Mouse (Mus musculus): ENCODE measurements around the gene Dmrtc1b. TPM values are rescaled to one million over a fixed set of nuclear protein-coding genes. Genes with fewer than 3 reads are reported as not detected.
A peak's percentile ranks its signal among the peaks of the same experiment; 100 is the strongest.
"Not testable (repeated sequence)": the region's sequence is repeated elsewhere in the genome, so short reads cannot be mapped to it uniquely, and the experiment has no call there.

The Dmrtc1b gene
- polyA plus RNA-seq (2015; fragmentation: Nextera tagmentation; extraction: Ambion mirVana): not detected in 2 replicates

GRCm38 (mm10) chrX:102707535-102707934, at the start of gene Dmrtc1b, which contains the start of gene Gm9112:
TSS of gene Dmrtc1b (plus strand) at chrX:102707865.
TSS of gene Gm9112 (minus strand) at chrX:102707635.
- not testable (repeated sequence) for H3K27me3 ChIP-seq (replicated peaks; ENCODE audit: control insufficient read depth, insufficient read depth, low read length)
- WGBS: 88% methylated on average over 6 of the region's 10 CpGs

GRCm38 (mm10) chrX:102660712-102661111, 47.0 kb upstream of the Dmrtc1b start:
- Histone ChIP-seq H3K9ac (ENCODE audit: low read depth, low read length) (no peak overlapping the region), H3K4me3 (ENCODE audit: low read length) (no peak overlapping the region), H3K4me1 (ENCODE audit: control insufficient read depth, insufficient read depth, low read depth, low read length) (no peaks in the 10 kb centered on the region), H3K4me2 (ENCODE audit: low read length) (no peak overlapping the region), H3K27me3 (replicated peaks; ENCODE audit: control insufficient read depth, insufficient read depth, low read length) (no peaks in the 10 kb centered on the region), H3K9me3 (ENCODE audit: control insufficient read depth, low read length) (no peaks in the 10 kb centered on the region), H3K36me3 (ENCODE audit: control insufficient read depth, insufficient read depth, low read length) (no peaks in the 10 kb centered on the region), H3K27ac (ENCODE audit: low read depth, low read length) (no peak overlapping the region)
- 8% methylated on average over 3 of the region's 3 CpGs for WGBS
- ATAC-seq: no peak

More at GRCm38 (mm10) chrX:102707535-102707934, at the start of gene Dmrtc1b, which contains the start of gene Gm9112:
- not testable (repeated sequence) for H3K4me1 ChIP-seq (ENCODE audit: control insufficient read depth, insufficient read depth, low read depth, low read length); H3K9ac ChIP-seq (ENCODE audit: low read depth, low read length); H3K27ac ChIP-seq (ENCODE audit: low read depth, low read length); H3K4me2 ChIP-seq (ENCODE audit: low read length); H3K4me3 ChIP-seq (ENCODE audit: low read length); ATAC-seq; H3K9me3 ChIP-seq (ENCODE audit: control insufficient read depth, low read length); H3K36me3 ChIP-seq (ENCODE audit: control insufficient read depth, insufficient read depth, low read length)

GRCm38 (mm10) chrX:102666641-102667040, 41.0 kb upstream of the Dmrtc1b start:
- Histone ChIP-seq H3K9ac (ENCODE audit: low read depth, low read length) (no peak overlapping the region), H3K4me1 (ENCODE audit: control insufficient read depth, insufficient read depth, low read depth, low read length) (no peaks in the 10 kb centered on the region), H3K9me3 (ENCODE audit: control insufficient read depth, low read length) (no peaks in the 10 kb centered on the region), H3K27ac (ENCODE audit: low read depth, low read length) (no peak overlapping the region), H3K36me3 (ENCODE audit: control insufficient read depth, insufficient read depth, low read length) (no peaks in the 10 kb centered on the region), H3K4me2 (ENCODE audit: low read length) (no peak overlapping the region), H3K27me3 (replicated peaks; ENCODE audit: control insufficient read depth, insufficient read depth, low read length) (0 out of 2 replicates have a peak, but pooled peaks cover 2% of the 10 kb centered on the region), H3K4me3 (ENCODE audit: low read length) (no peak overlapping the region)
- WGBS: 82% methylated on average over 2 of the region's 2 CpGs
- ATAC-seq: no peak

GRCm38 (mm10) chrX:102684706-102685105, 23.0 kb upstream of the Dmrtc1b start:
- H3K27me3 ChIP-seq (replicated peaks; ENCODE audit: control insufficient read depth, insufficient read depth, low read length); H3K36me3 ChIP-seq (ENCODE audit: control insufficient read depth, insufficient read depth, low read length); ATAC-seq; H3K27ac ChIP-seq (ENCODE audit: low read depth, low read length); H3K9me3 ChIP-seq (ENCODE audit: control insufficient read depth, low read length); H3K4me3 ChIP-seq (ENCODE audit: low read length); H3K4me2 ChIP-seq (ENCODE audit: low read length); H3K9ac ChIP-seq (ENCODE audit: low read depth, low read length); H3K4me1 ChIP-seq (ENCODE audit: control insufficient read depth, insufficient read depth, low read depth, low read length): not testable (repeated sequence)
- 63% methylated on average over 3 of the region's 3 CpGs for WGBS

- 79% methylated on average over 4 of the region's 5 CpGs for WGBS
- not testable (repeated sequence) for ATAC-seq; H3K4me3 ChIP-seq (ENCODE audit: low read length); H3K36me3 ChIP-seq (ENCODE audit: control insufficient read depth, insufficient read depth, low read length); H3K9ac ChIP-seq (ENCODE audit: low read depth, low read length); H3K4me1 ChIP-seq (ENCODE audit: control insufficient read depth, insufficient read depth, low read depth, low read length); H3K9me3 ChIP-seq (ENCODE audit: control insufficient read depth, low read length); H3K27ac ChIP-seq (ENCODE audit: low read depth, low read length); H3K4me2 ChIP-seq (ENCODE audit: low read length); H3K27me3 ChIP-seq (replicated peaks; ENCODE audit: control insufficient read depth, insufficient read depth, low read length)
Measured at GRCm38 (mm10) chrX:102686872-102687271, 20.8 kb upstream of the Dmrtc1b start, which contains the start of gene Gm3880. TSS of gene Gm3880 (minus strand) at chrX:102686972.

- not testable (repeated sequence) for H3K9ac ChIP-seq (ENCODE audit: low read depth, low read length); H3K27me3 ChIP-seq (replicated peaks; ENCODE audit: control insufficient read depth, insufficient read depth, low read length); H3K4me1 ChIP-seq (ENCODE audit: control insufficient read depth, insufficient read depth, low read depth, low read length); H3K4me3 ChIP-seq (ENCODE audit: low read length); H3K36me3 ChIP-seq (ENCODE audit: control insufficient read depth, insufficient read depth, low read length); H3K9me3 ChIP-seq (ENCODE audit: control insufficient read depth, low read length); H3K27ac ChIP-seq (ENCODE audit: low read depth, low read length); H3K4me2 ChIP-seq (ENCODE audit: low read length)
- peak; percentile 72 for ATAC-seq
- WGBS: 11% methylated on average over 3 of the region's 4 CpGs
Measured at GRCm38 (mm10) chrX:102689252-102689651, 18.4 kb upstream of the Dmrtc1b start.

- not testable (repeated sequence) for ATAC-seq; H3K9ac ChIP-seq (ENCODE audit: low read depth, low read length); H3K4me1 ChIP-seq (ENCODE audit: control insufficient read depth, insufficient read depth, low read depth, low read length); H3K4me2 ChIP-seq (ENCODE audit: low read length); H3K27ac ChIP-seq (ENCODE audit: low read depth, low read length); H3K4me3 ChIP-seq (ENCODE audit: low read length); H3K36me3 ChIP-seq (ENCODE audit: control insufficient read depth, insufficient read depth, low read length); H3K9me3 ChIP-seq (ENCODE audit: control insufficient read depth, low read length); H3K27me3 ChIP-seq (replicated peaks; ENCODE audit: control insufficient read depth, insufficient read depth, low read length)
- WGBS: 73% methylated on average over 3 of the region's 3 CpGs
Measured at GRCm38 (mm10) chrX:102700636-102701035, 7.0 kb upstream of the Dmrtc1b start.

- not testable (repeated sequence) for H3K4me2 ChIP-seq (ENCODE audit: low read length)
- 87% methylated on average over 6 of the region's 6 CpGs for WGBS
Measured at GRCm38 (mm10) chrX:102724226-102724625, 16.6 kb downstream of the Dmrtc1b start.

More at GRCm38 (mm10) chrX:102724226-102724625, 16.6 kb downstream of the Dmrtc1b start:
- H3K4me1 ChIP-seq (ENCODE audit: control insufficient read depth, insufficient read depth, low read depth, low read length); H3K36me3 ChIP-seq (ENCODE audit: control insufficient read depth, insufficient read depth, low read length); ATAC-seq; H3K4me3 ChIP-seq (ENCODE audit: low read length); H3K9ac ChIP-seq (ENCODE audit: low read depth, low read length); H3K27me3 ChIP-seq (replicated peaks; ENCODE audit: control insufficient read depth, insufficient read depth, low read length); H3K27ac ChIP-seq (ENCODE audit: low read depth, low read length); H3K9me3 ChIP-seq (ENCODE audit: control insufficient read depth, low read length): not testable (repeated sequence)

Measured in hindbrain, embryonic 16.5 days (tissue).